Mouse (Mus musculus) small intestine, adult 2 months (tissue): ENCODE results near the gene Sufu.

ENCODE experiments used
- CTCF ChIP-seq: fragments of 200-500 bp; IDR thresholded peaks from 2 replicates; pipeline ENCODE4 v1.5.1; 2012; ENCODE audit warnings: low read depth, mild to moderate bottlenecking, control low read depth, inconsistent platforms, low read length, moderate library complexity, mixed read lengths; ENCODE audit not compliant: insufficient replicate concordance, insufficient read length; ENCODE audit errors: extremely low read depth
- POLR2A ChIP-seq: fragments of 200-500 bp; IDR thresholded peaks from 2 replicates; pipeline ENCODE4 v1.6.1; 2012; ENCODE audit warnings: low read depth, mild to moderate bottlenecking, control low read depth, inconsistent platforms, low read length, moderate library complexity

DNA sequence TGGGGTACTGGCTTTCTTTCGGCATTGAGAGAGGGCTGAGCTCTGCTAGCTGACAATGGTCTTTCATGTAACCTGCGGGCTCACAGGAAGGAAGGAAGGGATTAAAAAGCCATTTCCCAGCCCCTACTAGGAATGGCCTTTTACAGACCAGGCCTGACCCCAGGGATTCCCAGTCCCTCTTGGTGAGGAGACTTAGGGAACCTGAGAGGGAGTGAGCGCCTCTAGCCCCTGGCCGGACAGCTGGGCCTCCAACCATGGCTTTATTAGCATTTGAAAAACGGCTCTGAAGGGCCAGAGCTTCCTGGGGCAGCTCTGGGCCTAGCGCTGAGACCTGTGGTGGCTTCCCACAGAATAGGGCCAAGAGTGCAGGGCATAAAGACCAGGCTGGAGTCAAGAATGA is 46.8 kb downstream of the Sufu start:
- TF ChIP-seq POLR2A (no peak), CTCF (no peak)
